Mouse (Mus musculus): ENCODE measurements around the gene Ap3m1. TPM values are rescaled to one million over a fixed set of nuclear protein-coding genes. Genes with fewer than 3 reads are reported as not detected.

Gene Ap3m1
- polyA plus RNA-seq, 1 experiment, result 57.1 TPM

- no peak for DNase-seq (ENCODE audit: extremely low spot score in 1 of 2, low spot score in 1 of 2)
Measured at GRCm38 (mm10) chr14:21074398-21075320, 22.4 kb upstream of the Ap3m1 start.

GRCm38 (mm10) chr14:21073981-21074380 lies 21.7 kb upstream of the Ap3m1 start:
- DNase-seq (ENCODE audit: extremely low spot score in 1 of 2, low spot score in 1 of 2), result no peak

GRCm38 (mm10) chr14:21069594-21069993 lies 17.3 kb upstream of the Ap3m1 start:
- no peak for DNase-seq (ENCODE audit: extremely low spot score in 1 of 2, low spot score in 1 of 2)

- DNase-seq (ENCODE audit: extremely low spot score in 1 of 2, low spot score in 1 of 2), result peak in 1 of 2 experiments; percentile 50
Measured at GRCm38 (mm10) chr14:21065490-21066162, 13.3 kb upstream of the Ap3m1 start.

GRCm38 (mm10) chr14:21064321-21064720 lies 12.0 kb upstream of the Ap3m1 start:
- DNase-seq (ENCODE audit: extremely low spot score in 1 of 2, low spot score in 1 of 2), result no peak

- no peak for DNase-seq (ENCODE audit: extremely low spot score in 1 of 2, low spot score in 1 of 2)
Measured at GRCm38 (mm10) chr14:21062766-21063513, 10.6 kb upstream of the Ap3m1 start.

GRCm38 (mm10) chr14:21058972-21059371 lies 6.7 kb upstream of the Ap3m1 start:
- no peak for DNase-seq (ENCODE audit: extremely low spot score in 1 of 2, low spot score in 1 of 2)

GRCm38 (mm10) chr14:21053586-21053985 lies 1.3 kb upstream of the Ap3m1 start:
- DNase-seq (ENCODE audit: extremely low spot score in 1 of 2, low spot score in 1 of 2), result no peak

- DNase-seq (ENCODE audit: extremely low spot score in 1 of 2, low spot score in 1 of 2), result no peak
Measured at GRCm38 (mm10) chr14:21053151-21053550, 843 bp upstream of the Ap3m1 start.

GRCm38 (mm10) chr14:21052781-21053130 lies 448 bp upstream of the Ap3m1 start:
- peak; percentile 28 to 56 for DNase-seq (ENCODE audit: extremely low spot score in 1 of 2, low spot score in 1 of 2)

- DNase-seq (ENCODE audit: extremely low spot score in 1 of 2, low spot score in 1 of 2), result no peak
Measured at GRCm38 (mm10) chr14:21051380-21052111, 762 bp downstream of the Ap3m1 start.

- no peak for DNase-seq (ENCODE audit: extremely low spot score in 1 of 2, low spot score in 1 of 2)
Measured at GRCm38 (mm10) chr14:21050734-21051133, 1.6 kb downstream of the Ap3m1 start.

GRCm38 (mm10) chr14:21048879-21049278 lies 3.4 kb downstream of the Ap3m1 start:
- DNase-seq (ENCODE audit: extremely low spot score in 1 of 2, low spot score in 1 of 2), result peak in 1 of 2 experiments; percentile 42

GRCm38 (mm10) chr14:21047840-21048239 lies 4.5 kb downstream of the Ap3m1 start:
- no peak for DNase-seq (ENCODE audit: extremely low spot score in 1 of 2, low spot score in 1 of 2)

- DNase-seq (ENCODE audit: extremely low spot score in 1 of 2, low spot score in 1 of 2), result no peak
Measured at GRCm38 (mm10) chr14:21039623-21040022, 12.7 kb downstream of the Ap3m1 start.

- peak in 1 of 2 experiments; percentile 16 for DNase-seq (ENCODE audit: extremely low spot score in 1 of 2, low spot score in 1 of 2)
Measured at GRCm38 (mm10) chr14:21039077-21039476, 13.2 kb downstream of the Ap3m1 start.

- no peak for DNase-seq (ENCODE audit: extremely low spot score in 1 of 2, low spot score in 1 of 2)
Measured at GRCm38 (mm10) chr14:21034791-21035190, 17.5 kb downstream of the Ap3m1 start.

- no peak for DNase-seq (ENCODE audit: extremely low spot score in 1 of 2, low spot score in 1 of 2)
Measured at GRCm38 (mm10) chr14:21034271-21034670, 18.0 kb downstream of the Ap3m1 start.

GRCm38 (mm10) chr14:21031783-21032511 lies 20.4 kb downstream of the Ap3m1 start:
- DNase-seq (ENCODE audit: extremely low spot score in 1 of 2, low spot score in 1 of 2), result peak in 1 of 2 experiments; percentile 45

Data from frontal cortex, adult 2 months (tissue).